1 mouse cellular context compared by ENCODE assay signal in the genomic region with DNA sequence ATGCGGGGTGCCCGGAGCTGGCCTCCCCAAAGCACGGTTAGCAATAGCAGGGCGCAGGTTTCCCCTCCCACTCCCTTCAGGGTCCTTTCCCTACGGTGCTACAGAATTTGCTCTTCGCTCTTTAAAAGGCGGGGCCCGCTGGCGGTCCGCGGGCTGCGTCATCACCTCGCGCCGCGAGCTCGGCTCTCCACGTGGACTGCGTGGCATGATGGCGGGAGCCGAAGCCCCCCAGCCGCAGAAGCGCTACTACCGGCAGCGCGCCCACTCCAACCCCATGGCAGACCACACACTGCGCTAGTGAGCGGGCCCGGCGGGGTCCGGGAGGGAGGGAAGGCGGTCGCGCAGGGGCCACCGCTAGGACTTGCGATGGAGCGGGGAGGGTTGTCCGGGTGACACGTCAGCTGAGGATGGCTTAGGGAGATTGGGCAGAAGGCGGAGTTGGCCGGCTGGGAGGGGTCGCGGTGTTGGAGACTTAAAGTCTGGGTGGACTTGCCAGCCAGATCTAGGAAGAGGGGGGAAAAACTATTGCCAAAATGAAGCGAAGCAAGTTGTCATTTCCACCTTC.
TF ChIP-seq lines count a peak whose summit lies in the region.

No protein-coding gene starts in this region.

TF ChIP-seq in MEL, 35 proteins besides CTCF, POLR2A, EP300 and RAD21 (continued from another document):
- TF ChIP-seq NELFE (IDR thresholded peaks at IDR 0.05; ENCODE audit: low read depth, low read length) = peak; percentile 64
- TF ChIP-seq HCFC1 (IDR thresholded peaks at IDR 0.05; ENCODE audit: low read depth, low read length) = peak; percentile 90
- peak; percentile 65; the same call in 1 of the 2 replicates for TF ChIP-seq ZMIZ1 (IDR thresholded peaks at IDR 0.05; ENCODE audit: low read depth, low read length)
- peak; percentile 99 for TF ChIP-seq SIN3A (IDR thresholded peaks at IDR 0.05; ENCODE audit: low read length)
- TF ChIP-seq NRF1 (IDR thresholded peaks at IDR 0.05; ENCODE audit: insufficient read depth, low read depth, low read length, poor library complexity, severe bottlenecking) = no peak
- TF ChIP-seq JUND (IDR thresholded peaks at IDR 0.05; ENCODE audit: low read depth, low read length) = no peak
- TF ChIP-seq KAT2A (conservative IDR thresholded peaks at IDR 0.05; ENCODE audit: low read depth, low read length) = no peak
- TF ChIP-seq MEF2A (IDR thresholded peaks at IDR 0.05; ENCODE audit: extremely low read depth, insufficient replicate concordance, low read depth, low read length, poor library complexity, severe bottlenecking) = no peak
- TF ChIP-seq ZNF384 (IDR thresholded peaks at IDR 0.05; ENCODE audit: low read depth, low read length) = no peak
- no peak for TF ChIP-seq GABPA (IDR thresholded peaks at IDR 0.05; ENCODE audit: low read depth, low read length)
- no peak for TF ChIP-seq E2F4 (IDR thresholded peaks at IDR 0.05; ENCODE audit: borderline replicate concordance, low read depth, low read length)
- TF ChIP-seq POLR2AphosphoS2 (IDR thresholded peaks at IDR 0.05; ENCODE audit: low read length) = peak; percentile 48; the same call in 1 of the 2 replicates
- peak; percentile 73 for TF ChIP-seq USF1 (IDR thresholded peaks at IDR 0.05; ENCODE audit: low read depth, low read length)
- TF ChIP-seq USF2 (IDR thresholded peaks at IDR 0.05; ENCODE audit: borderline replicate concordance in 1 of 2, insufficient read depth in 1 of 2, low read depth in 1 of 2, low read length in 2 of 2) = no peak
- TF ChIP-seq MAFK (IDR thresholded peaks at IDR 0.05; ENCODE audit: borderline replicate concordance, low read depth, low read length) = no peak
- no peak for TF ChIP-seq UBTF (IDR thresholded peaks at IDR 0.05; ENCODE audit: borderline replicate concordance, insufficient read depth, low read depth, low read length)
- peak; percentile 10; the same call in 1 of the 2 replicates for TF ChIP-seq TCF12 (IDR thresholded peaks at IDR 0.05; ENCODE audit: low read depth, low read length)
- TF ChIP-seq SMC3 (IDR thresholded peaks at IDR 0.05; ENCODE audit: low read depth, low read length) = no peak
- peak; percentile 100 for TF ChIP-seq MXI1 (IDR thresholded peaks at IDR 0.05; ENCODE audit: low read depth, low read length)
- no peak for TF ChIP-seq GATA1 (IDR thresholded peaks at IDR 0.05; ENCODE audit: low read depth, low read length)
- peak; percentile 49; the same call in 1 of the 2 replicates for TF ChIP-seq MAZ (IDR thresholded peaks at IDR 0.05; ENCODE audit: low read depth, low read length)
- peak; percentile 99 for TF ChIP-seq MAX (IDR thresholded peaks at IDR 0.05; ENCODE audit: low read length)
- no peak for TF ChIP-seq ZKSCAN1 (IDR thresholded peaks at IDR 0.05; ENCODE audit: low read depth, low read length)
- TF ChIP-seq MYB (IDR thresholded peaks at IDR 0.05; ENCODE audit: low read depth, low read length) = no peak
- TF ChIP-seq TBP (IDR thresholded peaks at IDR 0.05; ENCODE audit: low read depth, low read length) = no peak
- no peak for TF ChIP-seq ZC3H11A (IDR thresholded peaks at IDR 0.05; ENCODE audit: low read depth, low read length)
